Mouse (Mus musculus): ENCODE measurements around the gene Rnf135. TPM values are rescaled to one million over a fixed set of nuclear protein-coding genes. Genes with fewer than 3 reads are reported as not detected.

Rnf135 gene
- polyA plus RNA-seq, 1 experiment from 2014 or later, result 10.6 TPM

GRCm38 (mm10) chr11:80153857-80154495, 29.7 kb upstream of the Rnf135 start, which contains the start of gene Adap2:
TSS of gene Adap2 (plus strand) at chr11:80154105.
- Histone ChIP-seq H3K9ac (ENCODE audit: low read length) (peak within 1 kb of the TSS; percentile 65), H3K4me2 (ENCODE audit: low read length) (peak within 1 kb of the TSS; percentile 89), H3K4me3 (ENCODE audit: control insufficient read depth in 1 of 2, insufficient read depth in 1 of 2, low read depth in 1 of 2, low read length in 2 of 2) (peak within 1 kb of the TSS; percentile 50 to 60), H3K27me3 (ENCODE audit: control insufficient read depth, insufficient read depth, low read length) (peaks cover 37% of the 10 kb centered on the region), H3K36me3 (ENCODE audit: control insufficient read depth, insufficient read depth, low read length) (no peaks in the 10 kb centered on the region), H3K9me3 (ENCODE audit: control insufficient read depth, low read length) (no peaks in the 10 kb centered on the region), H3K4me1 (ENCODE audit: control insufficient read depth in 2 of 2, insufficient read depth in 2 of 2, low read length in 2 of 2) (peaks cover 0 to 9% of the 10 kb centered on the region in 2 experiments; a peak in 1 of 4 replicates), H3K27ac (replicated peaks in 1 of 2; ENCODE audit: control insufficient read depth in 1 of 2, insufficient read depth in 1 of 2, low read depth in 2 of 2, low read length in 2 of 2) (no peak within 1 kb of the TSS)
- WGBS, result 2% methylated on average over 47 of the region's 47 CpGs
- peak; percentile 83 for ATAC-seq (ENCODE audit: insufficient number of reproducible peaks, insufficient read depth, low FRiP score, low read depth)

GRCm38 (mm10) chr11:80154501-80154900, 29.1 kb upstream of the Rnf135 start:
- ATAC-seq (ENCODE audit: insufficient number of reproducible peaks, insufficient read depth, low FRiP score, low read depth), result no peak
- H3K4me3 ChIP-seq (ENCODE audit: control insufficient read depth in 1 of 2, insufficient read depth in 1 of 2, low read depth in 1 of 2, low read length in 2 of 2), result peak overlapping the region; percentile 50 to 60
- H3K27me3 ChIP-seq (ENCODE audit: control insufficient read depth, insufficient read depth, low read length), result peaks cover 42% of the 10 kb centered on the region
- H3K4me1 ChIP-seq (ENCODE audit: control insufficient read depth in 2 of 2, insufficient read depth in 2 of 2, low read length in 2 of 2), result peaks cover 0 to 9% of the 10 kb centered on the region in 2 experiments; a peak in 1 of 4 replicates
- H3K36me3 ChIP-seq (ENCODE audit: control insufficient read depth, insufficient read depth, low read length), result no peaks in the 10 kb centered on the region
- H3K4me2 ChIP-seq (ENCODE audit: low read length), result peak overlapping the region; percentile 89
- H3K27ac ChIP-seq (replicated peaks in 1 of 2; ENCODE audit: control insufficient read depth in 1 of 2, insufficient read depth in 1 of 2, low read depth in 2 of 2, low read length in 2 of 2), result no peak overlapping the region
- peak overlapping the region; percentile 65 for H3K9ac ChIP-seq (ENCODE audit: low read length)
- 23% methylated on average over 25 of the region's 25 CpGs for whole genome bisulfite sequencing
- H3K9me3 ChIP-seq (ENCODE audit: control insufficient read depth, low read length), result no peaks in the 10 kb centered on the region

GRCm38 (mm10) chr11:80155541-80155940, 28.1 kb upstream of the Rnf135 start:
- Histone ChIP-seq H3K9ac (ENCODE audit: low read length) (no peak overlapping the region), H3K36me3 (ENCODE audit: control insufficient read depth, insufficient read depth, low read length) (no peaks in the 10 kb centered on the region), H3K4me2 (ENCODE audit: low read length) (no peak overlapping the region), H3K27me3 (ENCODE audit: control insufficient read depth, insufficient read depth, low read length) (peaks cover 42% of the 10 kb centered on the region), H3K9me3 (ENCODE audit: control insufficient read depth, low read length) (no peaks in the 10 kb centered on the region), H3K27ac (replicated peaks in 1 of 2; ENCODE audit: control insufficient read depth in 1 of 2, insufficient read depth in 1 of 2, low read depth in 2 of 2, low read length in 2 of 2) (no peak overlapping the region), H3K4me1 (ENCODE audit: control insufficient read depth in 2 of 2, insufficient read depth in 2 of 2, low read length in 2 of 2) (peaks cover 0 to 9% of the 10 kb centered on the region in 2 experiments; a peak in 1 of 4 replicates), H3K4me3 (ENCODE audit: control insufficient read depth in 1 of 2, insufficient read depth in 1 of 2, low read depth in 1 of 2, low read length in 2 of 2) (no peak overlapping the region)
- WGBS, result 85% methylated on average over 8 of the region's 8 CpGs
- ATAC-seq (ENCODE audit: insufficient number of reproducible peaks, insufficient read depth, low FRiP score, low read depth), result no peak

GRCm38 (mm10) chr11:80155961-80156360, 27.7 kb upstream of the Rnf135 start:
- H3K27ac ChIP-seq (replicated peaks in 1 of 2; ENCODE audit: control insufficient read depth in 1 of 2, insufficient read depth in 1 of 2, low read depth in 2 of 2, low read length in 2 of 2), result no peak overlapping the region
- H3K36me3 ChIP-seq (ENCODE audit: control insufficient read depth, insufficient read depth, low read length), result no peaks in the 10 kb centered on the region
- H3K4me2 ChIP-seq (ENCODE audit: low read length), result no peak overlapping the region
- 70% methylated on average over 4 of the region's 4 CpGs for WGBS
- H3K4me3 ChIP-seq (ENCODE audit: control insufficient read depth in 1 of 2, insufficient read depth in 1 of 2, low read depth in 1 of 2, low read length in 2 of 2), result no peak overlapping the region
- peaks cover 0 to 9% of the 10 kb centered on the region in 2 experiments; a peak in 1 of 4 replicates for H3K4me1 ChIP-seq (ENCODE audit: control insufficient read depth in 2 of 2, insufficient read depth in 2 of 2, low read length in 2 of 2)
- no peak overlapping the region for H3K9ac ChIP-seq (ENCODE audit: low read length)
- no peak for ATAC-seq (ENCODE audit: insufficient number of reproducible peaks, insufficient read depth, low FRiP score, low read depth)
- peaks cover 42% of the 10 kb centered on the region for H3K27me3 ChIP-seq (ENCODE audit: control insufficient read depth, insufficient read depth, low read length)
- H3K9me3 ChIP-seq (ENCODE audit: control insufficient read depth, low read length), result no peaks in the 10 kb centered on the region

- no peak for ATAC-seq (ENCODE audit: insufficient number of reproducible peaks, insufficient read depth, low FRiP score, low read depth)
- H3K4me3 ChIP-seq (ENCODE audit: control insufficient read depth in 1 of 2, insufficient read depth in 1 of 2, low read depth in 1 of 2, low read length in 2 of 2), result no peak overlapping the region
- H3K9ac ChIP-seq (ENCODE audit: low read length), result no peak overlapping the region
- peaks cover 42% of the 10 kb centered on the region for H3K27me3 ChIP-seq (ENCODE audit: control insufficient read depth, insufficient read depth, low read length)
- no peak overlapping the region for H3K4me2 ChIP-seq (ENCODE audit: low read length)
- 74% methylated on average over 4 of the region's 4 CpGs for WGBS
- H3K9me3 ChIP-seq (ENCODE audit: control insufficient read depth, low read length), result no peaks in the 10 kb centered on the region
- peaks cover 0 to 9% of the 10 kb centered on the region in 2 experiments; a peak in 1 of 4 replicates for H3K4me1 ChIP-seq (ENCODE audit: control insufficient read depth in 2 of 2, insufficient read depth in 2 of 2, low read length in 2 of 2)
- no peaks in the 10 kb centered on the region for H3K36me3 ChIP-seq (ENCODE audit: control insufficient read depth, insufficient read depth, low read length)
- H3K27ac ChIP-seq (replicated peaks in 1 of 2; ENCODE audit: control insufficient read depth in 1 of 2, insufficient read depth in 1 of 2, low read depth in 2 of 2, low read length in 2 of 2), result no peak overlapping the region
Measured at GRCm38 (mm10) chr11:80156841-80157240, 26.8 kb upstream of the Rnf135 start.

- H3K27ac ChIP-seq (replicated peaks in 1 of 2; ENCODE audit: control insufficient read depth in 1 of 2, insufficient read depth in 1 of 2, low read depth in 2 of 2, low read length in 2 of 2), result no peak overlapping the region
Measured at GRCm38 (mm10) chr11:80159018-80159417, 24.6 kb upstream of the Rnf135 start.

GRCm38 (mm10) chr11:80161041-80161440, 22.6 kb upstream of the Rnf135 start:
- no peaks in the 10 kb centered on the region; the same call in 1 of the 2 replicates for H3K9me3 ChIP-seq (ENCODE audit: control insufficient read depth, low read length)
- WGBS, result 73% methylated on average over 4 of the region's 4 CpGs

More at GRCm38 (mm10) chr11:80159018-80159417, 24.6 kb upstream of the Rnf135 start:
- Histone ChIP-seq H3K4me3 (ENCODE audit: control insufficient read depth in 1 of 2, insufficient read depth in 1 of 2, low read depth in 1 of 2, low read length in 2 of 2) (no peak overlapping the region), H3K4me2 (ENCODE audit: low read length) (no peak overlapping the region), H3K27me3 (ENCODE audit: control insufficient read depth, insufficient read depth, low read length) (peaks cover 29% of the 10 kb centered on the region), H3K9ac (ENCODE audit: low read length) (no peak overlapping the region), H3K36me3 (ENCODE audit: control insufficient read depth, insufficient read depth, low read length) (no peaks in the 10 kb centered on the region), H3K4me1 (ENCODE audit: control insufficient read depth in 2 of 2, insufficient read depth in 2 of 2, low read length in 2 of 2) (0 out of 4 replicates have a peak, but pooled peaks cover 0 to 5% of the 10 kb centered on the region in 2 experiments), H3K9me3 (ENCODE audit: control insufficient read depth, low read length) (no peaks in the 10 kb centered on the region)
- WGBS, result 80% methylated on average over 7 of the region's 7 CpGs
- no peak for ATAC-seq (ENCODE audit: insufficient number of reproducible peaks, insufficient read depth, low FRiP score, low read depth)

More at GRCm38 (mm10) chr11:80161041-80161440, 22.6 kb upstream of the Rnf135 start:
- Histone ChIP-seq H3K27ac (replicated peaks in 1 of 2; ENCODE audit: control insufficient read depth in 1 of 2, insufficient read depth in 1 of 2, low read depth in 2 of 2, low read length in 2 of 2) (no peak overlapping the region), H3K4me3 (ENCODE audit: control insufficient read depth in 1 of 2, insufficient read depth in 1 of 2, low read depth in 1 of 2, low read length in 2 of 2) (no peak overlapping the region), H3K36me3 (ENCODE audit: control insufficient read depth, insufficient read depth, low read length) (no peaks in the 10 kb centered on the region), H3K4me2 (ENCODE audit: low read length) (no peak overlapping the region), H3K9ac (ENCODE audit: low read length) (no peak overlapping the region), H3K27me3 (ENCODE audit: control insufficient read depth, insufficient read depth, low read length) (peaks cover 10% of the 10 kb centered on the region; the same call in 1 of the 2 replicates), H3K4me1 (ENCODE audit: control insufficient read depth in 2 of 2, insufficient read depth in 2 of 2, low read length in 2 of 2) (no peaks in the 10 kb centered on the region)
- no peak for ATAC-seq (ENCODE audit: insufficient number of reproducible peaks, insufficient read depth, low FRiP score, low read depth)

All from heart, embryonic 14.5 days (tissue).